Mouse (Mus musculus) liver, postnatal 0 days (tissue): ENCODE results near the gene Kcnj15. TPM values are rescaled to one million over a fixed set of nuclear protein-coding genes. Genes with fewer than 3 reads are reported as not detected.

ENCODE experiments used
- ATAC-seq: fragments of 200-750 bp; cut with Nextera tagmentation; 2 replicates; pipeline ENCODE4 v1.8.0; 2017; ENCODE audit warnings: mild to moderate bottlenecking, moderate library complexity
- DNase-seq: peaks from one replicate; pipeline ENCODE4 v3.0.0-alpha.2; 2016
- H3K27ac ChIP-seq: fragments of 300-500 bp; sonication (generic); 2 replicates; pipeline ENCODE4 v1.5.1; 2014; ENCODE audit warnings: antibody characterized with exemption, moderate library complexity, mild to moderate bottlenecking, low read depth
- H3K27me3 ChIP-seq: fragments of 300-500 bp; sonication (generic); 2 replicates; pipeline ENCODE4 v1.6.1; 2014; ENCODE audit warnings: low read length, control low read depth, mixed read lengths; ENCODE audit not compliant: insufficient read depth
- H3K36me3 ChIP-seq: fragments of 300-500 bp; sonication (generic); replicated peaks from 2 replicates; pipeline ENCODE4 v1.6.1; 2014; ENCODE audit warnings: mild to moderate bottlenecking, control low read depth, low read length, moderate library complexity, mixed read lengths; ENCODE audit not compliant: insufficient read depth
- H3K4me1 ChIP-seq: fragments of 300-500 bp; sonication (generic); 2 replicates; pipeline ENCODE4 v1.6.1; 2014; ENCODE audit warnings: antibody characterized with exemption, mild to moderate bottlenecking, control low read depth; ENCODE audit not compliant: insufficient read depth
- H3K4me2 ChIP-seq: fragments of 300-500 bp; sonication (generic); 2 replicates; pipeline ENCODE4 v1.6.1; 2014; ENCODE audit warnings: low read depth, mild to moderate bottlenecking, low read length, moderate library complexity, mixed read lengths
- H3K4me3 ChIP-seq: fragments of 300-500 bp; sonication (generic); 2 replicates; pipeline ENCODE4 v1.5.1; 2014; ENCODE audit warnings: low read depth, low read length
- H3K9ac ChIP-seq: fragments of 300-500 bp; sonication (generic); replicated peaks from 2 replicates; pipeline ENCODE4 v1.6.1; 2014; ENCODE audit warnings: mild to moderate bottlenecking, moderate library complexity
- H3K9me3 ChIP-seq: fragments of 300-500 bp; sonication (generic); 2 replicates; pipeline ENCODE4 v1.6.1; 2016; ENCODE audit warnings: mild to moderate bottlenecking, control low read depth, low read length, mixed read lengths
- CTCF ChIP-seq: sonication (generic); IDR thresholded peaks from 2 replicates; pipeline ENCODE4 v1.5.1; 2016; ENCODE audit warnings: antibody characterized with exemption, low read depth
- EP300 ChIP-seq: IDR thresholded peaks from 2 replicates; pipeline ENCODE4 v1.6.1; 2016; ENCODE audit warnings: antibody characterized with exemption, low read depth, mild to moderate bottlenecking
- WGBS: fragments of 180-500 bp; shearing (Covaris S2); extraction: QIAGEN DNeasy Blood & Tissue Kit; methylation state at CpG from one replicate; pipeline ENCODE4 v1.1.7; 2014; ENCODE audit not compliant: insufficient replicate concordance; 5-methylcytosine and 5-hydroxymethylcytosine counted together
- polyA plus RNA-seq: library from polyadenylated mRNA; unstranded; fragments of >200 nt; fragmentation: Nextera tagmentation; extraction: Ambion mirVana; gene quantifications from 2 replicates; pipeline ENCODE4 v1.2.1, GENCODE M21; 2015

The Kcnj15 gene
- polyA plus RNA-seq, 1 experiment from 2014 or later = 0.25 TPM

- Histone ChIP-seq H3K9me3 (no peaks in the 10 kb centered on the region), H3K4me2 (no peak overlapping the region), H3K4me3 (no peak overlapping the region), H3K36me3 (no peaks in the 10 kb centered on the region), H3K4me1 (no peaks in the 10 kb centered on the region), H3K27ac (no peak overlapping the region), H3K27me3 (no peaks in the 10 kb centered on the region), H3K9ac (no peak overlapping the region)
- no peak for TF ChIP-seq CTCF
- TF ChIP-seq EP300 = no peak
- 56% methylated on average over 4 of the region's 4 CpGs for WGBS
- ATAC-seq (no peak), DNase-seq (no peak)
These were observed 2.1 kb downstream of the Kcnj15 start for GRCm38 (mm10) chr16:95259505-95259904.

GRCm38 (mm10) chr16:95260693-95261092 is 3.3 kb downstream of the Kcnj15 start:
- no peak overlapping the region for H3K9ac ChIP-seq
- no peak overlapping the region for H3K4me2 ChIP-seq
- WGBS = 59% methylated on average over 5 of the region's 5 CpGs
- no peak for DNase-seq
- no peaks in the 10 kb centered on the region for H3K9me3 ChIP-seq
- H3K4me1 ChIP-seq = no peaks in the 10 kb centered on the region
- H3K27ac ChIP-seq = no peak overlapping the region
- no peak overlapping the region for H3K4me3 ChIP-seq
- no peaks in the 10 kb centered on the region for H3K36me3 ChIP-seq
- TF ChIP-seq CTCF = no peak
- TF ChIP-seq EP300 = no peak
- no peaks in the 10 kb centered on the region for H3K27me3 ChIP-seq
- ATAC-seq = no peak

GRCm38 (mm10) chr16:95261807-95262206 is 4.4 kb downstream of the Kcnj15 start:
- H3K36me3 ChIP-seq = no peaks in the 10 kb centered on the region
- no peak overlapping the region for H3K4me2 ChIP-seq
- no peak for ATAC-seq
- no peak overlapping the region for H3K9ac ChIP-seq
- no peaks in the 10 kb centered on the region for H3K4me1 ChIP-seq
- H3K27me3 ChIP-seq = no peaks in the 10 kb centered on the region
- 75% methylated on average over 4 of the region's 4 CpGs for WGBS
- no peak for DNase-seq
- no peaks in the 10 kb centered on the region for H3K9me3 ChIP-seq
- no peak for TF ChIP-seq CTCF
- TF ChIP-seq EP300 = no peak
- H3K4me3 ChIP-seq = no peak overlapping the region
- no peak overlapping the region for H3K27ac ChIP-seq

- Histone ChIP-seq H3K27ac (no peak overlapping the region), H3K9me3 (no peaks in the 10 kb centered on the region), H3K9ac (no peak overlapping the region), H3K4me2 (no peak overlapping the region), H3K36me3 (no peaks in the 10 kb centered on the region), H3K27me3 (no peaks in the 10 kb centered on the region), H3K4me1 (no peaks in the 10 kb centered on the region), H3K4me3 (no peak overlapping the region)
- ATAC-seq (no peak), DNase-seq (no peak)
- TF ChIP-seq EP300 (no peak), CTCF (no peak)
- WGBS = 61% methylated on average over 15 of the region's 15 CpGs
These were observed 5.5 kb downstream of the Kcnj15 start for GRCm38 (mm10) chr16:95262706-95263363.

GRCm38 (mm10) chr16:95264324-95264723 is 7.0 kb downstream of the Kcnj15 start:
- WGBS = 74% methylated on average over 5 of the region's 5 CpGs
- Histone ChIP-seq H3K4me3 (no peak overlapping the region), H3K4me1 (no peaks in the 10 kb centered on the region), H3K9ac (no peak overlapping the region), H3K27ac (no peak overlapping the region), H3K4me2 (no peak overlapping the region), H3K36me3 (no peaks in the 10 kb centered on the region), H3K9me3 (no peaks in the 10 kb centered on the region), H3K27me3 (no peaks in the 10 kb centered on the region)
- no peak for TF ChIP-seq CTCF
- no peak for TF ChIP-seq EP300
- no peak for DNase-seq
- no peak for ATAC-seq

- DNase-seq (no peak), ATAC-seq (no peak)
- WGBS = 61% methylated on average over 11 of the region's 11 CpGs
- no peak overlapping the region for H3K9ac ChIP-seq
- TF ChIP-seq EP300 (no peak), CTCF (no peak)
- no peaks in the 10 kb centered on the region for H3K27me3 ChIP-seq
- H3K36me3 ChIP-seq = no peaks in the 10 kb centered on the region
- H3K9me3 ChIP-seq = no peaks in the 10 kb centered on the region
- no peak overlapping the region for H3K27ac ChIP-seq
- H3K4me1 ChIP-seq = no peaks in the 10 kb centered on the region
- H3K4me3 ChIP-seq = no peak overlapping the region
- H3K4me2 ChIP-seq = no peak overlapping the region
These were observed 10.3 kb downstream of the Kcnj15 start for GRCm38 (mm10) chr16:95267481-95268183.
